Mouse (Mus musculus) lung, postnatal 10 days (tissue): ENCODE results near the gene Sod3.

Experiments used
- DNase-seq: peaks from one replicate; pipeline ENCODE4 v3.0.0; 2021

Gene Sod3

DNA sequence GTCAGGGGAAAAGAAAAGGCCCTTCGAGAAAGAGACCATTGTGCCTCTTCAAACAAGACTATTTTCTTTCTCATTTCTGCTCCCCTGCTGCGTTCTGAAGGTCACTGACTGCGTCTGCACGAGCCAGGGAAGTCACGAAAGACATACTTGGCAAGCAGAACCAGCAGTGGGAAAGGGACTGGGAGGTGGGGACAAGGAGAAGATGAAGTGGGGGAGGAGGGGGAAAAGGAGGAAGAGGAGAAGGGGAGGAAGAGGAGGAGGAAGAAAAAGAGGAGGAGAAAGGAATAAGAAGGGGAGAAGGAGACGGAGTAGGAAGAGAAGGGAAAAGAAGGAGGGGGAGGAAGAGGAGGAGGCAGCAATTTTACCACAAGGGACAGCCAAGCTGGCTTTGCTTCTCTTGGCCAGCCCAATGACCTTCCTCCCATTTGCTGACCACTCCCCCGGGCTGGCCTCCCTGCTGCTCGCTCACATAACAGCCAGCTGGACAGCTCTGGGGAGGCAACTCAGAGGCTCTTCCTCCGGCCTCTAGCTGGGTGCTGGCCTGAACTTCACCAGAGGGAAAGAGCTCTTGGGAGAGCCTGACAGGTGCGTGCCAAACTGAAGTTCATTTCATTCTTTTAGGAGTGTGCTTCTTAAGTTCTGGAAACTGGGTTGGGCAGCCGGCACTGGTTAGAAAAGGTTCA is at the start of gene Sod3:
Gene Sod3, plus strand, starts transcription at position 324 of the 683 bp plus-strand sequence.
- DNase-seq = peak; percentile 78

DNA sequence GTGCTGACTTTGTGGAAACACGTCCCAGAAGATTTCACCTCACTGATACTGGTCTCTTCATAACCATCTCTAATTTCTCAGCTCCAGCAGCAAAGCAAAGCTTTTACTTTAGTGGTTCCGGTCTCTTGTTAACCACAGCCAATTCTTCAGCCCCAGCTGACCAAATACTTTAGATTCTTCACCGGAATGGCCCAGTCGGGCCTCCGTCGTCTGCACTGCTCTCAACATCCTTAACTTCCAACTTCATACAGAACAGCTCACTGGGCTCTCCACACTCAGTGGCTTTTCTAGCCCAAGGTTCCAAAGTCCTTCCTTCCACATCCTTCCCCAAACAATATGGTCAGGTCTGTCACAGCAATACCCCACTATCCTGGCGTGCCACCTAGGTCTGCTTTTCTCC is 46.7 kb upstream of the Sod3 start:
- DNase-seq = peak; percentile 23

- DNase-seq = no peak
These were observed 44.1 kb upstream of the Sod3 start for GRCm38 (mm10) chr5:52319499-52319898.

- no peak for DNase-seq
These were observed 31.5 kb upstream of the Sod3 start for GRCm38 (mm10) chr5:52332120-52332519.

- DNase-seq = peak; percentile 51
These were observed 28.0 kb upstream of the Sod3 start for GRCm38 (mm10) chr5:52335590-52335989.

GRCm38 (mm10) chr5:52339134-52339533 is 24.5 kb upstream of the Sod3 start:
- no peak for DNase-seq

DNA sequence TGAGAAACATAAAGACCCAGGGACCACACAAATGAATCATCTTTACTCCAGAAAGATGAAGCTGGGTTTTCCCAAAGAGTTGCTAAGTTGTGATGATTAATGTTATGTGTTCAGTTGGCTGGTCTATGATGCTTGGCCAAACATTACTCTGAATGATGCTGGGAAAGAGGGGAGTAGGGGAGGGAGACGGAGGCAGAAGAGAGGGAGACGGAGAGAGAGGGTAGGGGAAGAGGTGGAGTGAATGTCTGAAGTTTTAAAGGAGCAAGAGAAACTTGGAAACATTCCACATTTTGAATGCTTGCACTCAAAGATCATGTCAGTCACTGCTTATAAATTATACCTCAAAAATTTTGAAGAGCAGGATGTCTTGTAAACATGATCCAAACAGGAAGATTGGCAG is 16.7 kb upstream of the Sod3 start:
- no peak for DNase-seq

GRCm38 (mm10) chr5:52350451-52350850 is 13.1 kb upstream of the Sod3 start:
- DNase-seq = peak; percentile 77

- no peak for DNase-seq
These were observed 12.0 kb upstream of the Sod3 start for GRCm38 (mm10) chr5:52351561-52351960.

- DNase-seq = no peak
These were observed 10.9 kb upstream of the Sod3 start for GRCm38 (mm10) chr5:52352730-52353129.

- DNase-seq = peak; percentile 41
These were observed 9.2 kb upstream of the Sod3 start for GRCm38 (mm10) chr5:52354441-52354840.

- DNase-seq = no peak
These were observed 8.0 kb upstream of the Sod3 start for GRCm38 (mm10) chr5:52355612-52356011.

DNA sequence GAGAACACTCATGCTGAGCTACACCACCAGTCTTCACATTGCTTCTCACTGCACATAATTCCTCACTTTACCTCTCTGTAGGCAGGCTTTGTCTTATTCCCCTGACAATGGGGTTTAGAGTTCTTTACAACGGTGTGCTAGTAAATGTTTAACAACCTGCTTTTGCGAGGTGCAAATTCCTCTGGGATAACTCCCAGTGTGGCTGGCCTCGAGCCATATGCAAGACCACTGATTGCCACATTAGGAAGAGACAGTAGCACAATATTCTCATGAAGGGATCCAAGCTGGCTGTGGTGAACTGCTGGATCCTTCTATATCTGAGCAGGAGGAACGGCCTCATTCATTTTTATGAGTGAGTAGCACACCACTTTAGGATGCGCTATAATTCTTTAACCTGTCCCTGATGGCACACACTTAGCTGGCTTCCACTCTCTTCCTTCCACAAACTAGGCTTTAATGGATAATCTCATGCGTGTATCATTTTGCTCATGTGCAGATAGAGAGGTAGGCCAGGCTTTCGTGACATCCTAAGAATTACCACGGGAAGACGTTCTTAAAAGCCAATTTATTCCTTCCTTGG is 6.3 kb upstream of the Sod3 start:
- DNase-seq = no peak

GRCm38 (mm10) chr5:52358120-52358519 is 5.5 kb upstream of the Sod3 start:
- no peak for DNase-seq

GRCm38 (mm10) chr5:52360286-52361049 is 3.1 kb upstream of the Sod3 start:
- DNase-seq = peak; percentile 36

DNA sequence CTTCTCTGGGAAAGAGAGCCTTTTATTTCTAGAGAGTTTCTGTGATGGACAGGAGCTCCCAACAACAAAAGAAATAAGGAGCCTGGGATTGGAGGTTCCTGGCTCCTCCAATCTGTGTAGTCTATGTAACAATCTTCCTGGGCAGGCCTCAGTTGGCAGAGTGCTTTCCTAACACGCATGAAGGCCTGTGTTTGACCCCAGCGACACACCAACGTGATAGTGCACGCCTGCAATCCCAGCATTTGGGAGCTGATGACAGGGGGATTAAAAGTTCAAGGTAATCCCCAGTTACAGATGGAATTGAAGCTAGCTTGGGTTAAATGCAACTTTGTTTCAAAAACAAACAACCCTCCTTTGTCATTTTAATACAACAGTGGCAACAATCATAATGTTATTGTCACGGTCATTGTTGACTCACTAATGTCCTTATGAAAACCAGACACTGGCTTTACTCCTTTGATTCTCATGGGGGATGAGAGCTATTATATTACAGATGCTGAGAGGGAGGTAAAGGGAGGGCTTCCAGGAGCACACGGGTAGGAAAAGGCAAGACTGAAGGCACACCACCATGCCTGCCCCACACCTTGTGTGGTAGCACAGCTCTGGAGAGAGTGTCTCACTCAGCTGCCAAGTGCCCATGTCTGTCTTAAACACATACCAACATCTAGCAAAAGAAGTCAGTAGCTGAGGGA is 669 bp upstream of the Sod3 start:
- DNase-seq = no peak

- DNase-seq = no peak
These were observed 930 bp downstream of the Sod3 start for GRCm38 (mm10) chr5:52364521-52364920.

DNA sequence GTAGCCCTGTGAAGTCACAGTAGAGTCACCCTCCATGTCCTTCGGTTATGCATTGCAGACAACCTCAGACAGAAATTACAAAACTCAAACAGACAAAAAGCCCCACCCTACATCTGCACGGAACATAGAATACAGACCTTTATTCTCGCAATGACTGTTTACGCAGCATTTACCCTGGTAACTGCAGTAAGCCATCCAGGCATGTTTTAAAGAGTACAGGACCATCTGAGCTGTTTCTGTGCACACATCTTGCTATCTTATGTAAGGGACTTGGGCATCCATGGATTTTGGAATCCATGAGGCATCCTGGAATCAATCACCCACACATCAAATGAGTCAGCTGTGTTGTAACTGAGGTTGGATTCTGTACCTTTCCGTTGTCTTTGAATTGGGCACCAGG is 2.3 kb downstream of the Sod3 start:
- DNase-seq = no peak

DNA sequence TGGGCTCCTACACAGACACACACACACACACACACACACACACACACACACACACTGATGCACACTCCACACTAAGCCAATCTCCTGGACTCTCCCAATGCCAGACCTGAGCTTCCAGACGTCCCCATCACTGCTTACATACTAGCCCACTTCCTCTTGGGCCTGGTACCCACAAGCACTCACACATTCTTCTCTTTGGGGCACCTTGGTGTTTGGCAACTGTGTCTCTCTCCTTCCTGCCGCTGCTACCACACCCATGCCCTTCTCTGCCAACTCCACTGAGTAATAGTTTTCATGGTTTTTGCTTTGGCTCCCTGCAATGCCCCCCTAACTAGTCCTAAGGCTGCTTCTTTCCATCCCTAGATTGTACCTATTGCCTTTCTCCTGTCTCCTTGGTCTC is 3.1 kb downstream of the Sod3 start:
- DNase-seq = no peak

DNA sequence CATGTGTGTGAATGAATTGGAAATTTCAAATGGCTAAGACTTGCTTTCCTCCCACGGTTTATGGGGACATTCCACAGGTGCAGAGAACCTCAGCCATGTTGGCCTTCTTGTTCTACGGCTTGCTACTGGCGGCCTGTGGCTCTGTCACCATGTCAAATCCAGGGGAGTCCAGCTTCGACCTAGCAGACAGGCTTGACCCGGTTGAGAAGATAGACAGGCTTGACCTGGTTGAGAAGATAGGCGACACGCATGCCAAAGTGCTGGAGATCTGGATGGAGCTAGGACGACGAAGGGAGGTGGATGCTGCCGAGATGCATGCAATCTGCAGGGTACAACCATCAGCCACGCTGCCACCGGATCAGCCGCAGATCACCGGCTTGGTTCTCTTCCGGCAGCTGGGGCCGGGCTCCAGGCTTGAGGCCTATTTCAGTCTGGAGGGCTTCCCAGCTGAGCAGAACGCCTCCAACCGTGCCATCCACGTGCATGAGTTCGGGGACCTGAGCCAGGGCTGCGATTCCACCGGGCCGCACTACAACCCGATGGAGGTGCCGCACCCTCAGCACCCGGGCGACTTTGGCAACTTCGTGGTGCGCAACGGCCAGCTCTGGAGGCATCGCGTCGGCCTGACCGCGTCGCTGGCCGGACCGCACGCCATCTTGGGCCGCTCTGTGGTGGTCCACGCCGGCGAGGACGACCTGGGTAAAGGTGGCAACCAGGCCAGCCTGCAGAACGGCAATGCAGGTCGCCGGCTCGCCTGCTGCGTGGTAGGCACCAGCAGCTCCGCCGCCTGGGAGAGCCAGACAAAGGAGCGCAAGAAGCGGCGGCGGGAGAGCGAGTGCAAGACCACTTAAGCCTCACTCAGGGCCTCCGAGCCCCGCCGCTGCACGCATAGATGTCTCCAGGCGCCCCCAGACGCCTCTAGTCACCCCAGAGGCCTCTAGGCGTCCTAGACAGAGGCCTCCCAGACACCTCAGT is 4.6 kb downstream of the Sod3 start:
- no peak for DNase-seq

GRCm38 (mm10) chr5:52370901-52371300 is 7.3 kb downstream of the Sod3 start:
- no peak for DNase-seq

- DNase-seq = no peak
These were observed 12.3 kb downstream of the Sod3 start for GRCm38 (mm10) chr5:52375847-52376246.
